Mouse (Mus musculus): ENCODE measurements around the gene Erbb2.
A peak's percentile ranks its signal among the peaks of the same experiment; 100 is the strongest.

The Erbb2 gene

GRCm38 (mm10) chr11:98385638-98386585 lies 26.4 kb upstream of the Erbb2 start, which contains the start of gene Pnmt:
TSS of gene Pnmt (plus strand) at chr11:98386450.
- DNase-seq (ENCODE audit: low spot score), result no peak

- no peak for DNase-seq (ENCODE audit: low spot score)
Measured at GRCm38 (mm10) chr11:98386596-98386995, 25.7 kb upstream of the Erbb2 start.

GRCm38 (mm10) chr11:98387056-98387577 lies 25.2 kb upstream of the Erbb2 start:
- DNase-seq (ENCODE audit: low spot score), result no peak

- no peak for DNase-seq (ENCODE audit: low spot score)
Measured at GRCm38 (mm10) chr11:98388282-98388681, 24.0 kb upstream of the Erbb2 start.

GRCm38 (mm10) chr11:98389221-98389780 lies 23.0 kb upstream of the Erbb2 start:
- peak; percentile 53 for DNase-seq (ENCODE audit: low spot score)

GRCm38 (mm10) chr11:98390141-98390540 lies 22.1 kb upstream of the Erbb2 start:
- DNase-seq (ENCODE audit: low spot score), result no peak

- DNase-seq (ENCODE audit: low spot score), result no peak
Measured at GRCm38 (mm10) chr11:98392034-98392433, 20.2 kb upstream of the Erbb2 start.

GRCm38 (mm10) chr11:98392645-98393044 lies 19.6 kb upstream of the Erbb2 start:
- DNase-seq (ENCODE audit: low spot score), result no peak

GRCm38 (mm10) chr11:98393317-98393716 lies 19.0 kb upstream of the Erbb2 start:
- no peak for DNase-seq (ENCODE audit: low spot score)

- no peak for DNase-seq (ENCODE audit: low spot score)
Measured at GRCm38 (mm10) chr11:98394301-98394700, 18.0 kb upstream of the Erbb2 start.

- no peak for DNase-seq (ENCODE audit: low spot score)
Measured at GRCm38 (mm10) chr11:98395041-98395440, 17.2 kb upstream of the Erbb2 start.

- no peak for DNase-seq (ENCODE audit: low spot score)
Measured at GRCm38 (mm10) chr11:98397946-98398345, 14.3 kb upstream of the Erbb2 start.

GRCm38 (mm10) chr11:98400161-98400726 lies 12.0 kb upstream of the Erbb2 start, which contains the start of gene Pgap3:
TSS of gene Pgap3 (minus strand) at chr11:98400490.
- DNase-seq (ENCODE audit: low spot score), result peak; percentile 94

- DNase-seq (ENCODE audit: low spot score), result no peak
Measured at GRCm38 (mm10) chr11:98400816-98401215, 11.5 kb upstream of the Erbb2 start.

- DNase-seq (ENCODE audit: low spot score), result no peak
Measured at GRCm38 (mm10) chr11:98406621-98407020, 5.6 kb upstream of the Erbb2 start.

GRCm38 (mm10) chr11:98408872-98409271 lies 3.4 kb upstream of the Erbb2 start:
- no peak for DNase-seq (ENCODE audit: low spot score)

- DNase-seq (ENCODE audit: low spot score), result no peak
Measured at GRCm38 (mm10) chr11:98409341-98409822, 2.9 kb upstream of the Erbb2 start.

GRCm38 (mm10) chr11:98412797-98413301 lies 579 bp downstream of the Erbb2 start:
- peak; percentile 30 for DNase-seq (ENCODE audit: low spot score)

- no peak for DNase-seq (ENCODE audit: low spot score)
Measured at GRCm38 (mm10) chr11:98413731-98414130, 1.5 kb downstream of the Erbb2 start.

- peak; percentile 31 for DNase-seq (ENCODE audit: low spot score)
Measured at GRCm38 (mm10) chr11:98414162-98414561, 1.9 kb downstream of the Erbb2 start.

- DNase-seq (ENCODE audit: low spot score), result no peak
Measured at GRCm38 (mm10) chr11:98417074-98417473, 4.8 kb downstream of the Erbb2 start.

GRCm38 (mm10) chr11:98418273-98418672 lies 6.0 kb downstream of the Erbb2 start:
- no peak for DNase-seq (ENCODE audit: low spot score)
